Mouse (Mus musculus) MEL (cell line): ENCODE measurements around the gene Zfp109. TPM values are rescaled to one million over a fixed set of nuclear protein-coding genes. Genes with fewer than 3 reads are reported as not detected.

Experiments used
- DNase-seq: peaks from one replicate; pipeline ENCODE4 v3.0.0; 2011; ENCODE audit warnings: low read depth, low spot score
- H3K27ac ChIP-seq: 2 replicates; pipeline ENCODE4 v1.5.1; 2012; ENCODE audit warnings: low read depth, mild to moderate bottlenecking, control low read depth, low read length, moderate library complexity; ENCODE audit not compliant: control insufficient read depth
- H3K27me3 ChIP-seq, 2 experiments: fragments of 150-350 bp in 1 of 2; sonication (generic) in 1 of 2; 2 replicates each; pipeline ENCODE4 v1.6.1; 2012; ENCODE audit warnings: low read length in 2 of 2, mild to moderate bottlenecking in 2 of 2, improper control_type of control experiment in 1 of 2, moderate library complexity in 1 of 2; ENCODE audit not compliant: insufficient read depth in 2 of 2, control insufficient read depth in 1 of 2
- H3K36me3 ChIP-seq, 2 experiments: 2 replicates each; pipeline ENCODE4 v1.6.1; 2012 to 2014; ENCODE audit warnings: low read length in 2 of 2, improper control_type of control experiment in 1 of 2, inconsistent platforms in 1 of 2, mild to moderate bottlenecking in 1 of 2; ENCODE audit not compliant: insufficient read depth in 2 of 2, control insufficient read depth in 1 of 2
- H3K4me1 ChIP-seq, 2 experiments: fragments of 150-350 bp in 1 of 2; sonication (generic) in 1 of 2; 2 replicates each; pipeline ENCODE4 v1.6.1; 2012; ENCODE audit warnings: low read length in 2 of 2, improper control_type of control experiment in 1 of 2, mild to moderate bottlenecking in 1 of 2; ENCODE audit not compliant: insufficient read depth in 2 of 2, control insufficient read depth in 1 of 2
- H3K4me3 ChIP-seq, 2 experiments: fragments of 150-350 bp in 1 of 2; sonication (generic) in 1 of 2; 2 replicates each; pipeline ENCODE4 v1.5.1; 2012; ENCODE audit warnings: low read depth in 2 of 2, low read length in 2 of 2, mild to moderate bottlenecking in 2 of 2, moderate library complexity in 2 of 2, control low read depth in 1 of 2, improper control_type of control experiment in 1 of 2; ENCODE audit not compliant: control insufficient read depth in 1 of 2, insufficient read depth in 1 of 2
- H3K79me2 ChIP-seq: 2 replicates; pipeline ENCODE4 v1.6.1; 2012; ENCODE audit warnings: mild to moderate bottlenecking, low read length, moderate library complexity; ENCODE audit not compliant: control insufficient read depth, poor library complexity, insufficient read depth
- H3K9ac ChIP-seq: 2 replicates; pipeline ENCODE4 v1.6.1; 2012; ENCODE audit warnings: low read depth, mild to moderate bottlenecking, control low read depth, low read length, moderate library complexity; ENCODE audit not compliant: control insufficient read depth, poor library complexity, severe bottlenecking
- H3K9me3 ChIP-seq: fragments of 150-350 bp; sonication (generic); replicated peaks from 2 replicates; pipeline ENCODE4 v1.6.1; 2012; ENCODE audit warnings: mild to moderate bottlenecking, low read length, improper control_type of control experiment, moderate library complexity; ENCODE audit not compliant: insufficient read depth
- CHD2 ChIP-seq: IDR thresholded peaks from 2 replicates; pipeline ENCODE4 v1.6.1; 2011; ENCODE audit warnings: low read length, improper control_type of control experiment
- CTCF ChIP-seq, 3 experiments: IDR thresholded peaks in 2 of 3; conservative IDR thresholded peaks in 1 of 3; 2 replicates each; pipeline ENCODE4 v1.5.1; 2011 to 2012; ENCODE audit warnings: low read length in 3 of 3, low read depth in 2 of 3, mild to moderate bottlenecking in 2 of 3, improper control_type of control experiment in 1 of 3, inconsistent platforms in 1 of 3, mixed read lengths in 1 of 3, moderate library complexity in 1 of 3; ENCODE audit not compliant: control insufficient read depth in 1 of 3, insufficient read depth in 1 of 3, poor library complexity in 1 of 3, severe bottlenecking in 1 of 3
- ELF1 ChIP-seq: IDR thresholded peaks from 2 replicates; pipeline ENCODE4 v1.6.1; 2014; ENCODE audit warnings: low read depth, mild to moderate bottlenecking, inconsistent platforms, low read length, improper control_type of control experiment, moderate library complexity
- EP300 ChIP-seq, 2 experiments: IDR thresholded peaks; 2 replicates each; pipeline ENCODE4 v1.6.1; 2011; ENCODE audit warnings: improper control_type of control experiment in 2 of 2, low read length in 2 of 2, low read depth in 1 of 2, mild to moderate bottlenecking in 1 of 2
- GABPA ChIP-seq: IDR thresholded peaks from 2 replicates; pipeline ENCODE4 v1.6.1; 2012; ENCODE audit warnings: low read depth, mild to moderate bottlenecking, inconsistent platforms, low read length, improper control_type of control experiment, moderate library complexity
- GATA1 ChIP-seq: IDR thresholded peaks from 2 replicates; pipeline ENCODE4 v1.6.1; 2011; ENCODE audit warnings: low read depth, low read length, improper control_type of control experiment
- JUND ChIP-seq: IDR thresholded peaks from 2 replicates; pipeline ENCODE4 v1.6.1; 2011; ENCODE audit warnings: low read depth, mild to moderate bottlenecking, improper control_type of control experiment, low read length
- KAT2A ChIP-seq: conservative IDR thresholded peaks from 2 replicates; pipeline ENCODE4 v1.6.1; 2012; ENCODE audit warnings: low read depth, low read length, improper control_type of control experiment, inconsistent platforms
- MAFK ChIP-seq: IDR thresholded peaks from 2 replicates; pipeline ENCODE4 v1.6.1; 2011; ENCODE audit warnings: low read depth, mild to moderate bottlenecking, low read length, improper control_type of control experiment, borderline replicate concordance
- MAX ChIP-seq: IDR thresholded peaks from 2 replicates; pipeline ENCODE4 v1.6.1; 2011; ENCODE audit warnings: low read length, improper control_type of control experiment
- MXI1 ChIP-seq: IDR thresholded peaks from 2 replicates; pipeline ENCODE4 v1.6.1; 2011; ENCODE audit warnings: mild to moderate bottlenecking, low read depth, low read length, improper control_type of control experiment
- MYB ChIP-seq: IDR thresholded peaks from 2 replicates; pipeline ENCODE4 v1.6.1; 2011; ENCODE audit warnings: mild to moderate bottlenecking, low read depth, low read length, improper control_type of control experiment
- MYC ChIP-seq: IDR thresholded peaks from 2 replicates; pipeline ENCODE4 v1.6.1; 2011; ENCODE audit warnings: low read depth, mild to moderate bottlenecking, low read length, improper control_type of control experiment, moderate library complexity
- NELFE ChIP-seq: IDR thresholded peaks from 2 replicates; pipeline ENCODE4 v1.6.1; 2011; ENCODE audit warnings: low read depth, low read length, improper control_type of control experiment
- NRF1 ChIP-seq: IDR thresholded peaks from 2 replicates; pipeline ENCODE4 v1.6.1; 2014; ENCODE audit warnings: low read depth, mild to moderate bottlenecking, inconsistent platforms, low read length, improper control_type of control experiment, moderate library complexity; ENCODE audit not compliant: poor library complexity, insufficient read depth, severe bottlenecking
- POLR2A ChIP-seq, 2 experiments: IDR thresholded peaks; 2 replicates each; pipeline ENCODE4 v1.6.1; 2011 to 2012; ENCODE audit warnings: low read length in 2 of 2, mild to moderate bottlenecking in 2 of 2, control low read depth in 1 of 2, improper control_type of control experiment in 1 of 2, low read depth in 1 of 2, moderate library complexity in 1 of 2; ENCODE audit not compliant: control insufficient read depth in 1 of 2, insufficient read depth in 1 of 2, poor library complexity in 1 of 2
- POLR2AphosphoS2 ChIP-seq: IDR thresholded peaks from 2 replicates; pipeline ENCODE4 v1.6.1; 2011; ENCODE audit warnings: low read length, improper control_type of control experiment
- POLR2AphosphoS5 ChIP-seq: IDR thresholded peaks from 2 replicates; pipeline ENCODE4 v1.6.1; 2012; ENCODE audit warnings: low read depth, borderline replicate concordance, mild to moderate bottlenecking, inconsistent platforms, low read length, moderate library complexity, mixed read lengths
- RAD21 ChIP-seq: IDR thresholded peaks from 2 replicates; pipeline ENCODE4 v1.6.1; 2011; ENCODE audit warnings: mild to moderate bottlenecking, low read depth, low read length, improper control_type of control experiment
- RCOR1 ChIP-seq: IDR thresholded peaks from 2 replicates; pipeline ENCODE4 v1.6.1; 2012; ENCODE audit warnings: low read depth, mild to moderate bottlenecking, inconsistent platforms, low read length, improper control_type of control experiment
- SIN3A ChIP-seq: IDR thresholded peaks from 2 replicates; pipeline ENCODE4 v1.6.1; 2012; ENCODE audit warnings: low read length, improper control_type of control experiment, inconsistent platforms
- TAL1 ChIP-seq: IDR thresholded peaks from 2 replicates; pipeline ENCODE4 v1.6.1; 2012; ENCODE audit warnings: mild to moderate bottlenecking, inconsistent platforms, low read length, moderate library complexity, mixed read lengths
- USF1 ChIP-seq: IDR thresholded peaks from 2 replicates; pipeline ENCODE4 v1.6.1; 2014; ENCODE audit warnings: low read depth, mild to moderate bottlenecking, inconsistent platforms, low read length, improper control_type of control experiment, moderate library complexity
- USF2 ChIP-seq, 2 experiments: IDR thresholded peaks; 2 replicates each; pipeline ENCODE4 v1.6.1; 2011 to 2012; ENCODE audit warnings: improper control_type of control experiment in 2 of 2, low read length in 2 of 2, borderline replicate concordance in 1 of 2, inconsistent platforms in 1 of 2, low read depth in 1 of 2, mild to moderate bottlenecking in 1 of 2; ENCODE audit not compliant: insufficient read depth in 1 of 2
- polyA plus RNA-seq, 2 experiments: library from polyadenylated mRNA; stranded (reverse) in 1 of 2; unstranded in 1 of 2; fragments of >175 nt in 1 of 2; fragments of >200 nt in 1 of 2; gene quantifications; 2 replicates each; pipeline versions ENCODE4 v1.2.1 to v1.2.4; 2012; ENCODE audit warnings: low replicate concordance in 2 of 2, low read depth in 1 of 2; ENCODE audit not compliant: insufficient read length in 2 of 2, insufficient read depth in 1 of 2, missing spikeins in 1 of 2
- total RNA-seq: library from RNA; depleted of rRNA; stranded (reverse); fragments of 300-350 nt; gene quantifications from 2 replicates; pipeline ENCODE4 v1.2.3, GENCODE M21; 2012

The Zfp109 gene
- total and polyA plus RNA-seq, 3 experiments = not detected

GRCm38 (mm10) chr7:24189571-24189944 is 47.8 kb downstream of the Zfp109 start:
- no peak for DNase-seq
- no peaks in the 10 kb centered on the region for H3K36me3 ChIP-seq
- no peaks in the 10 kb centered on the region for H3K4me1 ChIP-seq
- no peak overlapping the region for H3K9ac ChIP-seq
- TF ChIP-seq MAX = no peak
- no peak for TF ChIP-seq JUND
- no peak for TF ChIP-seq SIN3A
- TF ChIP-seq CTCF (IDR thresholded peaks at IDR 0.05 in 2 of 3, conservative IDR thresholded peaks at IDR 0.05 in 1 of 3; ENCODE audit: control insufficient read depth in 1 of 3, insufficient read depth in 1 of 3, low read depth in 2 of 3, low read length in 3 of 3, poor library complexity in 1 of 3, severe bottlenecking in 1 of 3) = no peak
- TF ChIP-seq RAD21 = no peak
- TF ChIP-seq TAL1 = no peak
- no peak for TF ChIP-seq MAFK
- TF ChIP-seq MYC = no peak
- TF ChIP-seq GATA1 = no peak
- no peak for TF ChIP-seq MYB
- TF ChIP-seq RCOR1 = no peak
- TF ChIP-seq NRF1 = no peak
- TF ChIP-seq CHD2 = no peak
- TF ChIP-seq GABPA = no peak
- no peak for TF ChIP-seq NELFE
- H3K27me3 ChIP-seq = no peaks in the 10 kb centered on the region
- no peak overlapping the region for H3K27ac ChIP-seq
- no peaks in the 10 kb centered on the region for H3K9me3 ChIP-seq
- H3K79me2 ChIP-seq = no peaks in the 10 kb centered on the region
- H3K4me3 ChIP-seq = no peak overlapping the region

- TF ChIP-seq USF1 (no peak), MYB (no peak), MAFK (no peak), POLR2AphosphoS5 (no peak), NRF1 (no peak), MXI1 (no peak), POLR2A (IDR thresholded peaks at IDR 0.05; ENCODE audit: control insufficient read depth in 1 of 2, insufficient read depth in 1 of 2, low read depth in 1 of 2, low read length in 2 of 2, poor library complexity in 1 of 2) (no peak), MAX (no peak), EP300 (IDR thresholded peaks at IDR 0.05; ENCODE audit: low read depth in 1 of 2, low read length in 2 of 2) (no peak), USF2 (IDR thresholded peaks at IDR 0.05; ENCODE audit: borderline replicate concordance in 1 of 2, insufficient read depth in 1 of 2, low read depth in 1 of 2, low read length in 2 of 2) (no peak), CHD2 (no peak), POLR2AphosphoS2 (no peak), RCOR1 (no peak), GATA1 (no peak), TAL1 (no peak), ELF1 (no peak), SIN3A (no peak), NELFE (no peak), KAT2A (no peak)
- H3K9ac ChIP-seq = no peak overlapping the region
- H3K4me3 ChIP-seq = no peak overlapping the region
- H3K27me3 ChIP-seq = no peaks in the 10 kb centered on the region
- H3K4me1 ChIP-seq = no peaks in the 10 kb centered on the region
- no peaks in the 10 kb centered on the region for H3K79me2 ChIP-seq
- no peaks in the 10 kb centered on the region for H3K36me3 ChIP-seq
- no peak overlapping the region for H3K27ac ChIP-seq
- no peaks in the 10 kb centered on the region for H3K9me3 ChIP-seq
- no peak for DNase-seq
These were observed 48.3 kb downstream of the Zfp109 start for GRCm38 (mm10) chr7:24188901-24189570.
